Mouse (Mus musculus): Measurements from ENCODE around the gene Plau. TPM values are rescaled to one million over a fixed set of nuclear protein-coding genes. Genes with fewer than 3 reads are reported as not detected.

Gene Plau
- 2.2 and 6.1 TPM in 2 replicates for polyA plus RNA-seq (2012; rRNA removed)

GRCm38 (mm10) chr14:20836171-20836904 is at the start of gene Plau:
Plau (plus strand) TSS chr14:20836660.
- Histone ChIP-seq H3K4me3 (replicated peaks; ENCODE audit: extremely low read depth, low read depth, low read length) (peak within 1 kb of the TSS; percentile 61), H3K4me1 (ENCODE audit: control insufficient read depth, insufficient read depth, low read length) (peaks cover 8% of the 10 kb centered on the region; the same call in 1 of the 2 replicates)
- TF ChIP-seq POLR2A (IDR thresholded peaks at IDR 0.05; ENCODE audit: borderline replicate concordance, extremely low read depth, low read depth, low read length) (peak; percentile 55; the same call in 1 of the 2 replicates), CTCF (IDR thresholded peaks at IDR 0.05; ENCODE audit: insufficient read depth, low read length) (no peak)
- peak; percentile 61 for DNase-seq
- WGBS = 2% methylated on average over 33 of the region's 33 CpGs

GRCm38 (mm10) chr14:20788151-20788550 is 48.3 kb upstream of the Plau start:
- WGBS = 86% methylated on average over 3 of the region's 3 CpGs
- DNase-seq = no peak
- H3K4me3 ChIP-seq (replicated peaks; ENCODE audit: extremely low read depth, low read depth, low read length) = no peak overlapping the region
- peaks cover 20% of the 10 kb centered on the region for H3K4me1 ChIP-seq (ENCODE audit: control insufficient read depth, insufficient read depth, low read length)
- no peak for TF ChIP-seq CTCF (IDR thresholded peaks at IDR 0.05; ENCODE audit: insufficient read depth, low read length)

GRCm38 (mm10) chr14:20789593-20789992 is 46.9 kb upstream of the Plau start:
- no peak for DNase-seq
- 83% methylated on average over 4 of the region's 4 CpGs for WGBS
- Histone ChIP-seq H3K4me1 (ENCODE audit: control insufficient read depth, insufficient read depth, low read length) (peaks cover 22% of the 10 kb centered on the region), H3K4me3 (replicated peaks; ENCODE audit: extremely low read depth, low read depth, low read length) (no peak overlapping the region)
- TF ChIP-seq POLR2A (IDR thresholded peaks at IDR 0.05; ENCODE audit: borderline replicate concordance, extremely low read depth, low read depth, low read length) (no peak), CTCF (IDR thresholded peaks at IDR 0.05; ENCODE audit: insufficient read depth, low read length) (no peak)

GRCm38 (mm10) chr14:20790445-20790844 is 46.0 kb upstream of the Plau start:
- Histone ChIP-seq H3K4me3 (replicated peaks; ENCODE audit: extremely low read depth, low read depth, low read length) (no peak overlapping the region), H3K4me1 (ENCODE audit: control insufficient read depth, insufficient read depth, low read length) (peaks cover 20% of the 10 kb centered on the region)
- TF ChIP-seq POLR2A (IDR thresholded peaks at IDR 0.05; ENCODE audit: borderline replicate concordance, extremely low read depth, low read depth, low read length) (no peak), CTCF (IDR thresholded peaks at IDR 0.05; ENCODE audit: insufficient read depth, low read length) (no peak)
- WGBS = 92% methylated on average over 5 of the region's 5 CpGs
- no peak for DNase-seq

GRCm38 (mm10) chr14:20790996-20791395 is 45.5 kb upstream of the Plau start:
- no peak overlapping the region for H3K4me3 ChIP-seq (replicated peaks; ENCODE audit: extremely low read depth, low read depth, low read length)
- 95% methylated on average over 6 of the region's 6 CpGs for WGBS
- no peak for TF ChIP-seq POLR2A (IDR thresholded peaks at IDR 0.05; ENCODE audit: borderline replicate concordance, extremely low read depth, low read depth, low read length)
- TF ChIP-seq CTCF (IDR thresholded peaks at IDR 0.05; ENCODE audit: insufficient read depth, low read length) = no peak
- no peak for DNase-seq
- peaks cover 16% of the 10 kb centered on the region for H3K4me1 ChIP-seq (ENCODE audit: control insufficient read depth, insufficient read depth, low read length)

- peaks cover 9% of the 10 kb centered on the region for H3K4me1 ChIP-seq (ENCODE audit: control insufficient read depth, insufficient read depth, low read length)
- 61% methylated on average over 16 of the region's 16 CpGs for WGBS
- no peak for DNase-seq
- TF ChIP-seq CTCF (IDR thresholded peaks at IDR 0.05; ENCODE audit: insufficient read depth, low read length) (peak; percentile 40; the same call in 1 of the 2 replicates), POLR2A (IDR thresholded peaks at IDR 0.05; ENCODE audit: borderline replicate concordance, extremely low read depth, low read depth, low read length) (no peak)
- H3K4me3 ChIP-seq (replicated peaks; ENCODE audit: extremely low read depth, low read depth, low read length) = no peak overlapping the region
Measured at GRCm38 (mm10) chr14:20791511-20792242, 44.8 kb upstream of the Plau start.

- peaks cover 9% of the 10 kb centered on the region; the same call in 1 of the 2 replicates for H3K4me1 ChIP-seq (ENCODE audit: control insufficient read depth, insufficient read depth, low read length)
- no peak for DNase-seq
- TF ChIP-seq POLR2A (IDR thresholded peaks at IDR 0.05; ENCODE audit: borderline replicate concordance, extremely low read depth, low read depth, low read length) (no peak), CTCF (IDR thresholded peaks at IDR 0.05; ENCODE audit: insufficient read depth, low read length) (no peak)
- 72% methylated on average over 8 of the region's 8 CpGs for WGBS
- peak overlapping the region; percentile 43 for H3K4me3 ChIP-seq (replicated peaks; ENCODE audit: extremely low read depth, low read depth, low read length)
Measured at GRCm38 (mm10) chr14:20792243-20792921, 44.1 kb upstream of the Plau start.

GRCm38 (mm10) chr14:20792922-20793757 is 43.3 kb upstream of the Plau start:
- WGBS = 2% methylated on average over 53 of the region's 57 CpGs
- no peak for TF ChIP-seq POLR2A (IDR thresholded peaks at IDR 0.05; ENCODE audit: borderline replicate concordance, extremely low read depth, low read depth, low read length)
- no peak for TF ChIP-seq CTCF (IDR thresholded peaks at IDR 0.05; ENCODE audit: insufficient read depth, low read length)
- DNase-seq = no peak

More at GRCm38 (mm10) chr14:20792922-20793757, 43.3 kb upstream of the Plau start:
- Histone ChIP-seq H3K4me3 (replicated peaks; ENCODE audit: extremely low read depth, low read depth, low read length) (peak overlapping the region; percentile 97), H3K4me1 (ENCODE audit: control insufficient read depth, insufficient read depth, low read length) (peaks cover 9% of the 10 kb centered on the region; the same call in 1 of the 2 replicates)

All from lung, adult 2 months (tissue).